Mouse (Mus musculus) brain, embryonic 14.5 days (tissue): ENCODE data around the gene Litaf.

Experiments used
- CTCF ChIP-seq: fragments of 200-500 bp; IDR thresholded peaks from 2 replicates; pipeline ENCODE4 v1.5.1; 2012; ENCODE audit warnings: inconsistent platforms, mild to moderate bottlenecking, moderate library complexity, borderline replicate concordance; ENCODE audit not compliant: insufficient read depth, insufficient read length; ENCODE audit errors: extremely low read depth
- POLR2A ChIP-seq: fragments of 200-500 bp; IDR thresholded peaks from 2 replicates; pipeline ENCODE4 v1.6.1; 2012; ENCODE audit warnings: mild to moderate bottlenecking, inconsistent platforms, borderline replicate concordance; ENCODE audit not compliant: poor library complexity, insufficient read depth, insufficient read length, severe bottlenecking; ENCODE audit errors: extremely low read depth

GRCm38 (mm10) chr16:11054409-11054808 is 11.5 kb downstream of the Litaf start:
- TF ChIP-seq POLR2A (no peak), CTCF (no peak)
